Mouse (Mus musculus): ENCODE measurements around the gene Ephx3. TPM values are rescaled to one million over a fixed set of nuclear protein-coding genes. Genes with fewer than 3 reads are reported as not detected.
"Not testable (repeated sequence)": the region's sequence is repeated elsewhere in the genome, so short reads cannot be mapped to it uniquely, and the experiment has no call there.

The Ephx3 gene
- polyA plus RNA-seq (2012; rRNA removed), result 1.1 and 1.5 TPM in 2 replicates

GRCm38 (mm10) chr17:32188863-32189636, at the start of gene Ephx3:
Gene Ephx3 (minus strand): TSS chr17:32189549.
- no peak within 1 kb of the TSS for H3K4me3 ChIP-seq (ENCODE audit: extremely low read depth, insufficient read depth, insufficient read length)
- TF ChIP-seq CTCF (IDR thresholded peaks at IDR 0.05; ENCODE audit: extremely low read depth, insufficient read depth, insufficient read length, insufficient replicate concordance), result no peak
- TF ChIP-seq POLR2A (IDR thresholded peaks at IDR 0.05; ENCODE audit: low read depth, low read length), result no peak
- no peaks in the 10 kb centered on the region for H3K27me3 ChIP-seq (ENCODE audit: control insufficient read depth, insufficient read depth, low read length)
- WGBS, result 20% methylated on average over 42 of the region's 42 CpGs
- no peak within 1 kb of the TSS for H3K27ac ChIP-seq (ENCODE audit: insufficient read depth, low read length)
- H3K4me1 ChIP-seq (ENCODE audit: control insufficient read depth, insufficient read depth, insufficient read length), result peaks cover 10% of the 10 kb centered on the region; the same call in 1 of the 2 replicates
- no peaks in the 10 kb centered on the region for H3K36me3 ChIP-seq (ENCODE audit: control insufficient read depth, insufficient read depth, low read length)
- DNase-seq (ENCODE audit: low read depth in 1 of 2, low spot score in 2 of 2), result no peak

GRCm38 (mm10) chr17:32238589-32238988, 49.2 kb upstream of the Ephx3 start:
- Histone ChIP-seq H3K36me3 (ENCODE audit: control insufficient read depth, insufficient read depth, low read length) (peaks cover 5% of the 10 kb centered on the region), H3K27me3 (ENCODE audit: control insufficient read depth, insufficient read depth, low read length) (no peaks in the 10 kb centered on the region), H3K4me1 (ENCODE audit: control insufficient read depth, insufficient read depth, insufficient read length) (peaks cover 6% of the 10 kb centered on the region), H3K4me3 (ENCODE audit: extremely low read depth, insufficient read depth, insufficient read length) (no peak overlapping the region), H3K27ac (ENCODE audit: insufficient read depth, low read length) (no peak overlapping the region)
- WGBS, result 76% methylated on average over 1 of the region's 1 CpGs
- TF ChIP-seq CTCF (IDR thresholded peaks at IDR 0.05; ENCODE audit: extremely low read depth, insufficient read depth, insufficient read length, insufficient replicate concordance), result no peak
- TF ChIP-seq POLR2A (IDR thresholded peaks at IDR 0.05; ENCODE audit: low read depth, low read length), result no peak
- no peak for DNase-seq (ENCODE audit: low read depth in 1 of 2, low spot score in 2 of 2)

- no peak for DNase-seq (ENCODE audit: low read depth in 1 of 2, low spot score in 2 of 2)
- peaks cover under 1% of the 10 kb centered on the region; the same call in 1 of the 2 replicates for H3K4me1 ChIP-seq (ENCODE audit: control insufficient read depth, insufficient read depth, insufficient read length)
- no peak overlapping the region for H3K4me3 ChIP-seq (ENCODE audit: extremely low read depth, insufficient read depth, insufficient read length)
- no peaks in the 10 kb centered on the region for H3K27me3 ChIP-seq (ENCODE audit: control insufficient read depth, insufficient read depth, low read length)
- TF ChIP-seq CTCF (IDR thresholded peaks at IDR 0.05; ENCODE audit: extremely low read depth, insufficient read depth, insufficient read length, insufficient replicate concordance), result no peak
- no peak for TF ChIP-seq POLR2A (IDR thresholded peaks at IDR 0.05; ENCODE audit: low read depth, low read length)
- H3K36me3 ChIP-seq (ENCODE audit: control insufficient read depth, insufficient read depth, low read length), result peaks cover 3% of the 10 kb centered on the region; the same call in 1 of the 2 replicates
- H3K27ac ChIP-seq (ENCODE audit: insufficient read depth, low read length), result no peak overlapping the region
- WGBS, result 83% methylated on average over 5 of the region's 5 CpGs
Measured at GRCm38 (mm10) chr17:32235534-32236191, 46.3 kb upstream of the Ephx3 start.

GRCm38 (mm10) chr17:32233174-32233573, 43.8 kb upstream of the Ephx3 start:
- DNase-seq (ENCODE audit: low read depth in 1 of 2, low spot score in 2 of 2), result no peak

GRCm38 (mm10) chr17:32229256-32229655, 39.9 kb upstream of the Ephx3 start:
- H3K27me3 ChIP-seq (ENCODE audit: control insufficient read depth, insufficient read depth, low read length), result no peaks in the 10 kb centered on the region
- DNase-seq (ENCODE audit: low read depth in 1 of 2, low spot score in 2 of 2), result no peak
- H3K27ac ChIP-seq (ENCODE audit: insufficient read depth, low read length), result no peak overlapping the region
- peaks cover 38% of the 10 kb centered on the region for H3K36me3 ChIP-seq (ENCODE audit: control insufficient read depth, insufficient read depth, low read length)
- TF ChIP-seq POLR2A (IDR thresholded peaks at IDR 0.05; ENCODE audit: low read depth, low read length) (no peak), CTCF (IDR thresholded peaks at IDR 0.05; ENCODE audit: extremely low read depth, insufficient read depth, insufficient read length, insufficient replicate concordance) (no peak)
- WGBS, result over 99% methylated on average over 4 of the region's 4 CpGs
- H3K4me1 ChIP-seq (ENCODE audit: control insufficient read depth, insufficient read depth, insufficient read length), result no peaks in the 10 kb centered on the region
- H3K4me3 ChIP-seq (ENCODE audit: extremely low read depth, insufficient read depth, insufficient read length), result no peak overlapping the region

More at GRCm38 (mm10) chr17:32233174-32233573, 43.8 kb upstream of the Ephx3 start:
- Histone ChIP-seq H3K4me3 (ENCODE audit: extremely low read depth, insufficient read depth, insufficient read length) (no peak overlapping the region), H3K4me1 (ENCODE audit: control insufficient read depth, insufficient read depth, insufficient read length) (no peaks in the 10 kb centered on the region), H3K27ac (ENCODE audit: insufficient read depth, low read length) (no peak overlapping the region), H3K36me3 (ENCODE audit: control insufficient read depth, insufficient read depth, low read length) (peaks cover 11% of the 10 kb centered on the region), H3K27me3 (ENCODE audit: control insufficient read depth, insufficient read depth, low read length) (no peaks in the 10 kb centered on the region)
- TF ChIP-seq CTCF (IDR thresholded peaks at IDR 0.05; ENCODE audit: extremely low read depth, insufficient read depth, insufficient read length, insufficient replicate concordance) (no peak), POLR2A (IDR thresholded peaks at IDR 0.05; ENCODE audit: low read depth, low read length) (no peak)

- TF ChIP-seq CTCF (IDR thresholded peaks at IDR 0.05; ENCODE audit: extremely low read depth, insufficient read depth, insufficient read length, insufficient replicate concordance), result no peak
- TF ChIP-seq POLR2A (IDR thresholded peaks at IDR 0.05; ENCODE audit: low read depth, low read length), result no peak
- WGBS, result 69% methylated on average over 3 of the region's 3 CpGs
Measured at GRCm38 (mm10) chr17:32220873-32221272, 31.5 kb upstream of the Ephx3 start.

GRCm38 (mm10) chr17:32215587-32215986, 26.2 kb upstream of the Ephx3 start:
- H3K27ac ChIP-seq (ENCODE audit: insufficient read depth, low read length); DNase-seq (ENCODE audit: low read depth in 1 of 2, low spot score in 2 of 2); H3K4me3 ChIP-seq (ENCODE audit: extremely low read depth, insufficient read depth, insufficient read length); H3K27me3 ChIP-seq (ENCODE audit: control insufficient read depth, insufficient read depth, low read length); H3K4me1 ChIP-seq (ENCODE audit: control insufficient read depth, insufficient read depth, insufficient read length): not testable (repeated sequence)
- WGBS, result 83% methylated on average over 4 of the region's 4 CpGs
- H3K36me3 ChIP-seq (ENCODE audit: control insufficient read depth, insufficient read depth, low read length), result peaks cover 32% of the 10 kb centered on the region

More at GRCm38 (mm10) chr17:32220873-32221272, 31.5 kb upstream of the Ephx3 start:
- H3K36me3 ChIP-seq (ENCODE audit: control insufficient read depth, insufficient read depth, low read length), result peaks cover 52% of the 10 kb centered on the region
- H3K4me1 ChIP-seq (ENCODE audit: control insufficient read depth, insufficient read depth, insufficient read length), result no peaks in the 10 kb centered on the region
- no peak for DNase-seq (ENCODE audit: low read depth in 1 of 2, low spot score in 2 of 2)
- H3K27ac ChIP-seq (ENCODE audit: insufficient read depth, low read length), result no peak overlapping the region
- no peaks in the 10 kb centered on the region for H3K27me3 ChIP-seq (ENCODE audit: control insufficient read depth, insufficient read depth, low read length)
- H3K4me3 ChIP-seq (ENCODE audit: extremely low read depth, insufficient read depth, insufficient read length), result no peak overlapping the region

GRCm38 (mm10) chr17:32211554-32211953, 22.2 kb upstream of the Ephx3 start:
- H3K4me3 ChIP-seq (ENCODE audit: extremely low read depth, insufficient read depth, insufficient read length); DNase-seq (ENCODE audit: low read depth in 1 of 2, low spot score in 2 of 2); H3K4me1 ChIP-seq (ENCODE audit: control insufficient read depth, insufficient read depth, insufficient read length); H3K27me3 ChIP-seq (ENCODE audit: control insufficient read depth, insufficient read depth, low read length); H3K27ac ChIP-seq (ENCODE audit: insufficient read depth, low read length): not testable (repeated sequence)
- H3K36me3 ChIP-seq (ENCODE audit: control insufficient read depth, insufficient read depth, low read length), result peaks cover 48% of the 10 kb centered on the region
- 97% methylated on average over 6 of the region's 6 CpGs for WGBS
